Mouse (Mus musculus): Measurements from ENCODE around the gene Lrrc4c.

Gene Lrrc4c

GRCm38 (mm10) chr2:96317387-96318299, at the start of gene Lrrc4c:
Lrrc4c (plus strand) TSS chr2:96318169.
- no peak for DNase-seq

DNA sequence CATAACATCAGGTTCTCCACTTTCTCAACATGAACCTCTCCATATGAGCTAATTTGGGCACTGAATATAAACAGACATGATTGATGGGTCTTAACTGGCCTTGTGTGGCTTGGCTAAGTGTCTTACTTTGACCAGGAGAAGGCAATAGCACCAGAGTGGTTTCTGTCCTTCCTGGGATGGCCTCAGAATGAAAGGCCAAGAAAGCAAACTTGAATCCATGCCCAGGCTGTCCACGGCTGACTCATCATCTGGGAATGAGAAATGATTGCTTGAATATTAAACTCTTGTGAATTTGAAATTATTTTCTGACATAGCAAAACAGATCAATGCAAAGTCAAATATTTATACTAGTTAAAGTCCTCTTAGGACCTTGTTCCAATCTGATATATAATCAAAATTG, 42.9 kb upstream of the Lrrc4c start:
- DNase-seq: no peak

- DNase-seq: no peak
Measured at GRCm38 (mm10) chr2:96282926-96283325, 35.0 kb upstream of the Lrrc4c start.

GRCm38 (mm10) chr2:96287512-96287911, 30.5 kb upstream of the Lrrc4c start:
- DNase-seq: no peak

GRCm38 (mm10) chr2:96290541-96290940, 27.4 kb upstream of the Lrrc4c start:
- DNase-seq: no peak

DNA sequence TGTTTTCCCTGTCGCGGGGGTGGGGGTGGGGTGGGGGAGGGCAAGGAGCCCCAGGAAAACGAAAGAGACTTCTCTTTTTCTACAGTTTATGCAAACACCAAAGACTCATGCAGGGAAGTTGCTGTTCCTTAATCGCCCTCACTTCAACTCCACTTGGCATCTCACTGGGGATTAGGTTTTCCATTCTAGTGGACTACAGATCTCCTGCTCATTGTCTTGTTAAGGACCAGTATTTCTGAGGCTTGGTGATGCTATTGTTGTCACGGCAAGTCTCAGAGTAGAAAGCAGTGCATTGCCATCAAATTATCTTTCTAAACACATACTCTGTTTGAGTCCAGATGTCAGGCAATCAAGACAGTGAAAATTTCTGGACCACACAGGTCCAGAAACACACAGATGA, 2.9 kb upstream of the Lrrc4c start:
- no peak for DNase-seq

- no peak for DNase-seq
Measured at GRCm38 (mm10) chr2:96316531-96316930, 1.4 kb upstream of the Lrrc4c start.

DNA sequence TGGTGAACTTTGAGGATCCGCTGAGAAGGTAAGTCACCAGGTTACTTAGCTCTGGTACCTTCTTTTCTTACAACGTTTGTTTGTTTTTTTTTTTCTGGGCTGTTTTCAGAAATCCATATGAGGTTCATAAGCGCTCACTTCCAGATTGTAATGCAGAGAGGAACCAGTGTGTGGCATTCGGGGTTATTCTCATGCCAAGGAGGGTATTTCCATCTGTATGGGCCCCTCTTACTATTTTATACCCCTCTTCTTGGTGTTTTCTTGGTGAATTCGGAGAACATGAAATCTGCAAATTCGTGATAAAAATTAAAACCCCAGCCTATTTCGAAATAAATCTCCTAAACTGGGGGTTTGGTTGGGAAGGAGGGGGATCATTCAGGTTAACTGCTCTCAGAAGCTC, 587 bp downstream of the Lrrc4c start:
- DNase-seq: no peak

DNA sequence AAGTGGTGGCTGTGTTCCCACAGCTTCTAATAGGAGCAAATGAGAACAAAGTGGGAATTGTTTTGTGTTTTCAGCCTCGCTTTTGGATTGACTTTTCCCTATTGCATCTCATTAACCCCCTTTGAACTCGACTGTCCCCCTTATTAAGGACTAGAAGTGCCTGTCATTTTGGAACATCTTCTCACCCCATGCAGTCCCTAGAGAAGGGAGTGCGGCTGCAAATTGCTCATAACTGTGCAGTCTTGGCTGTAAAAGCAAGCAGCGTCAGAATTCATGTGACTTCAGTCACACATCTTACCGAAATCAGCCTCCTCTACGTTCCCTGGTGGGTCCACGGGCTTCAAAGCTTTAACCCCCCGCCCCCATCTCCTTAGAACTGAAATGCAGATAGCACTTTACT, 1.2 kb downstream of the Lrrc4c start:
- DNase-seq: no peak

- DNase-seq: no peak
Measured at GRCm38 (mm10) chr2:96319649-96320048, 1.7 kb downstream of the Lrrc4c start.

GRCm38 (mm10) chr2:96334652-96335051, 16.7 kb downstream of the Lrrc4c start:
- DNase-seq: no peak

DNA sequence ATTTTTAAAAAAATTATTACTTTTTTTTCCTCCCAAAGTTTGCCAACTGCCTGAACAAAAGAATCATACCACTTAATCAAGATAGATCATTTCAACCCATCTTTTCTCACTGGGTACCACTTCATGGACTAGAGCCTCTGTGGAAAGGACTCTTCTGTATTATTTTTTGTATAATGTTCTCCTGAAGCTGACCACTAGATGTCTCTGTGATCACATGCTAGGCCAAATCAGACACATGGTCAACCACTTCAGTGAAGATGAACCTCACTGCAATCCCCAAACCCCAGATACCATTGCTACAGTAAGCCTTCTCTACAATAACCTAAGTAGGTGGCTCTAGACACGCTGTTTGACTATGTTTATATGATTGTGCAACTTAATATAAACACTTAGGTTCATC, 19.4 kb downstream of the Lrrc4c start:
- no peak for DNase-seq

GRCm38 (mm10) chr2:96401186-96401811, 83.3 kb downstream of the Lrrc4c start:
- no peak for DNase-seq

GRCm38 (mm10) chr2:96402514-96402913, 84.5 kb downstream of the Lrrc4c start:
- no peak for DNase-seq

DNA sequence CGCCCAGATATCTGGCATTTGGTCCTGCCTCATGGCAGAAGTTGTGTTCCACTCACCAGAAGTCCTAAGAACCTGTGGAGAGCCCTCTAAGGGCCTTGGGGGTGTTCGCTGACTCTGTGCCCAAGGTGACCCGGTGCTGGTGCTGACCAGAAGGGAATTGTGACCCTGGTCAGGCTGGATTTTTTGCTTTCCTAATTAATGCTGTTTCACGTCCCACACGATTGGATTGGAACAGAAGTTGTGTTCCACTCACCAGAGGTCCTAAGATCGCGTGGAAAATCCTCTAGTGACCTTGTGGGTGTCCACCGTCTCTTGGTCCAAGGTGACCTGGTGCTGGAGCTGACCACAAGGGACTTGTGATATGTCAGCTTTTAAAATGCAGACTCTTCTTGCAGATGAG, 88.9 kb downstream of the Lrrc4c start:
- DNase-seq: no peak

DNA sequence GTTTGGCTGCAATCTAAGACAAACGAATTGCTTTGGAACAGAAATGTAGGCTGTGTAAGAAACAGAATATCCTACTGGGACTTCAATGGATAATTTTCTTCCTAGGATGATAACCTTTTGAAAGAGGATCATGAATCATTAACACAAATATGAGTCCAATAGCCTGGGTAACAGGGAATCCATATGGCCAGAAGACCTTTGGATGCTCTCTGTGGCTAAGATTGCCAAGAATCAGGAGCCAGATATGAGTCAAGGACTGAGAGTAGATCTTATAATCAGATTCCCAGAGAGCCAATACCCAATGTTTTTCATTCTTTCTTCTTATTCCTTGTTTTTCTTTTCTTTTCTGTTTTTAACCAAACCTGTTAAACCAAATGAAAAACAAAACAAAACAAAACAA, 93.2 kb downstream of the Lrrc4c start:
- no peak for DNase-seq

- no peak for DNase-seq
Measured at GRCm38 (mm10) chr2:96461566-96461965, 143.6 kb downstream of the Lrrc4c start.

GRCm38 (mm10) chr2:96475674-96476073, 157.7 kb downstream of the Lrrc4c start:
- DNase-seq: no peak

- no peak for DNase-seq
Measured at GRCm38 (mm10) chr2:96499116-96499882, 181.3 kb downstream of the Lrrc4c start.

DNA sequence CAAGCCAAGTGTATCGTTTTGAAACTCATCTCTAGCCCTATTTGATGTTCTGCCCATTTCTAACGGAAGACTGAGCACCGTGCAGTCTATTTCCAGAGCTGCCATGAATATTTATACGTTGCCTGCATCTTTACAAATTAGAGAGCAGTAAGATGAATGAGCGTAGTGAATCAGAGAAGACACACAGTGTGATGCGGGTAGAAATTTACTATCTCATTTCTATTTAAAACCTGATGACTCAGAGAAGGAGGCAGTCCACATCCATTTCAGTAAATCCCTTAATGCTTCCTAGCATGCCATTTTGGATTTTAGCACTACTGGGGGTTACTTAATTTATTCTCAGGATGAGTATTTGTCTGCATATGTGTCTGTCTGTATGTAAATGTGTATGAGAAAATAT, 186.2 kb downstream of the Lrrc4c start:
- DNase-seq: no peak

GRCm38 (mm10) chr2:96505641-96506040, 187.7 kb downstream of the Lrrc4c start:
- DNase-seq: no peak

DNA sequence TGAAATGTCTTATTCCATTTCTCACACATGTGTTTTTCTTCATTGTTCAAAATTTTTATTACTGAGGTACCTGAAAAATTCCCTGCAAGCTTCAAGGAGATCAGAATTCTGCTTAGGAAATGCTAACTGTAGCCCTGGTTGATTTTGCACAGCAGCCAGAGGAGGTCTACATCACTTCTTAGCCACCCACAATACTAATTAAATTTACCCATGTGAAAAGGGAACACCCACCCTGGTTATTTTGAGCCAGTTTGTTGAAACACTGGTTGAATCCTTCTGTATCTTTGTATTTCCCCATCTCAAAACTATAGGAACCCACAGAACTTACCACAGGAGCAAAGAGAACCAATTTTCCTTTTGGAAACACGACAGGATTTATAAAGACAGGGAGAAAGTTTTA, 191.0 kb downstream of the Lrrc4c start:
- DNase-seq: no peak

- DNase-seq: no peak
Measured at GRCm38 (mm10) chr2:96537469-96537868, 219.5 kb downstream of the Lrrc4c start.

- no peak for DNase-seq
Measured at GRCm38 (mm10) chr2:96547171-96547570, 229.2 kb downstream of the Lrrc4c start.

Data from spleen, adult 18-20 months (tissue).